Comparison of ENCODE assay signal across 8 mouse cellular contexts in the genomic region with DNA sequence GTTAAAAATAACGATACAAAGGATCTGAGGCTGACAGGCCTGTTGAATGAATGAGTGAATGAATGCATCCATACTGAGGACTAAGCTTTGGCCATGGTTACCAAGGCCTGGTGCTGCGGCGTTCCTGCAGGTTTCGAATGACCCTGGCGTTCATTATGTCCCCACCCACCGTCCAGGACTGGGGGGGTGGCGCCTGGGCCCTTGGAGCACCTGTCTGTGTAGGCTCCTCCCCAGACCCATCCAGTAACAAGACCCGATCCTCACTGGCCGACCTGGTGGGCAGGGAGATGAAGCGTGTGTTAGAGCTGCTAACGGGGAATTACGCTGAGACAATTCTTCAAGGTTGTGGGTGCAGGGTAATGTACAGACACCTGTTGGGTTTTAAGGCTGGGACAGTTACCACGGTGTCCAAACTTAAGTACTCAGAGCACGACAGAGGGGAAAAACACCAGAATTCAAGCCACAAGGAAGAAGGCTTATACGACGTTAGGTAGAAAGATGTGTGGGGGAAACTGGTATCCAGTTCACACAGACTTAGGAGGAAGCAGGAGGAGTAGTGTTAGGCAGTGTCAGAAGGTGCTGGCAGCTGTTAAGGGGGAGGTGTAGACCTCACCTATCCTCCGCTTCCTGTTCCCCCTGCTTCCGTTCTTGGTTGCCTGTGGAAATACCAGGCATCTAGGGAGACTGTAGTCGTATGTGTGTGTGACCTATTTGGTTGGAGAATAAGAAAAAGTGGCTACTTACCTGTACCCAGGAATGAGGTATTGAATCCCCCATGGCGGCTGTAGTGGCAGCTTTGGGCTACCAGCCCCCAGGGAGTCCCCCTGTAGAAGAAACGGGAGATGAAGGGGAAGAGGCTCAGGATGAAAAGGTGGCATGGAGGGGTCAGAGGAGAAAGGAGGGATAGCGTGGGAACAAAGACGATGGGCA. TPM values are rescaled to one million over a fixed set of nuclear protein-coding genes. Genes with fewer than 3 reads are reported as not detected.
A peak's percentile ranks its signal among the peaks of the same experiment; 100 is the strongest.
DNase-seq lines count a peak whose midpoint lies in the region; ATAC-seq and TF ChIP-seq lines count a peak whose summit lies in the region.

No protein-coding gene starts in this region.

- WGBS in heart, adult 2 months = 42% methylated on average over 23 of the region's 23 CpGs
- WGBS in kidney, postnatal 0 days = 37% methylated on average over 23 of the region's 23 CpGs

- peak; percentile 47 for ATAC-seq in erythroid progenitor cell, adult 5-6 weeks (replicated peaks; ENCODE audit: low FRiP score, poor library complexity, severe bottlenecking)
- peak; percentile 56 for ATAC-seq in kidney, postnatal 0 days (replicated peaks; ENCODE audit: low FRiP score, low read depth)

- no peak for DNase-seq in heart, adult 2 months
- DNase-seq in heart, adult 9 months (ENCODE audit: low spot score in 2 of 2) = no peak
- DNase-seq in ES-CJ7 (ENCODE audit: low read depth, low spot score) = peak; percentile 69
- DNase-seq in kidney, postnatal 0 days (ENCODE audit: low spot score) = no peak
- DNase-seq in gastrocnemius, postnatal 14 days = no peak
- DNase-seq in right cerebral cortex, postnatal 10 days (ENCODE audit: low spot score in 2 of 2) = no peak

- peak overlapping the region; percentile 95 for H3K4me3 ChIP-seq in heart, adult 2 months
- H3K4me3 ChIP-seq in kidney, postnatal 0 days (replicated peaks; ENCODE audit: low read depth, low read length) = 0 out of 2 replicates have a peak overlapping the region, but pooled peaks have one; percentile 88
- peak overlapping the region; percentile 30 for H3K4me3 ChIP-seq in myocyte

- no peak for TF ChIP-seq EP300 in heart, adult 2 months (IDR thresholded peaks at IDR 0.05; ENCODE audit: insufficient read depth, low read depth, low read length)

- peak overlapping the region; percentile 51 for H3K9ac ChIP-seq in heart, adult 2 months (ENCODE audit: low read depth, low read length)
- peak overlapping the region; percentile 38; the same call in 1 of the 2 replicates for H3K9ac ChIP-seq in kidney, postnatal 0 days (ENCODE audit: low read depth, low read length)

- H3K4me1 ChIP-seq in heart, adult 2 months (ENCODE audit: control insufficient read depth, insufficient read depth, low read length) = peaks cover 6% of the 10 kb centered on the region
- peaks cover 4% of the 10 kb centered on the region; the same call in 1 of the 2 replicates for H3K4me1 ChIP-seq in kidney, postnatal 0 days (replicated peaks; ENCODE audit: insufficient read depth, low read length)

- no peak for TF ChIP-seq CTCF in heart, adult 2 months (IDR thresholded peaks at IDR 0.05)
- TF ChIP-seq CTCF in kidney, postnatal 0 days (IDR thresholded peaks at IDR 0.05; ENCODE audit: low read depth) = no peak

- peak overlapping the region; percentile 76 for H3ac ChIP-seq in myocyte (ENCODE audit: control insufficient read depth, insufficient read length)

- TF ChIP-seq POLR2A in heart, adult 2 months (IDR thresholded peaks at IDR 0.05; ENCODE audit: insufficient read depth, low read depth, low read length) = no peak
- no peak for TF ChIP-seq POLR2A in myocyte (IDR thresholded peaks at IDR 0.05; ENCODE audit: insufficient read length, low read depth)

- no peaks in the 10 kb centered on the region for H3K79me2 ChIP-seq in heart, adult 2 months (replicated peaks; ENCODE audit: control insufficient read depth, insufficient read depth, low read length)
- peaks cover 5% of the 10 kb centered on the region for H3K79me2 ChIP-seq in myocyte (ENCODE audit: control insufficient read depth, insufficient read depth)

- peak overlapping the region; percentile 91; the same call in 1 of the 2 replicates for H3K4me2 ChIP-seq in kidney, postnatal 0 days (ENCODE audit: low read length)
- peak overlapping the region; percentile 83 for H3K4me2 ChIP-seq in myocyte (ENCODE audit: low read depth)

- no peaks in the 10 kb centered on the region for H3K36me3 ChIP-seq in heart, adult 2 months (ENCODE audit: control insufficient read depth, insufficient read depth, low read length)
- peaks cover 10% of the 10 kb centered on the region; the same call in 1 of the 2 replicates for H3K36me3 ChIP-seq in kidney, postnatal 0 days (ENCODE audit: insufficient read depth, low read length)
- H3K36me3 ChIP-seq in myocyte (ENCODE audit: control insufficient read depth, insufficient read depth) = no peaks in the 10 kb centered on the region

- H3K9me3 ChIP-seq in kidney, postnatal 0 days (replicated peaks; ENCODE audit: low read length) = no peaks in the 10 kb centered on the region

- H3K27me3 ChIP-seq in heart, adult 2 months (ENCODE audit: control insufficient read depth, insufficient read depth, low read length) = no peaks in the 10 kb centered on the region
- H3K27me3 ChIP-seq in kidney, postnatal 0 days (ENCODE audit: insufficient read depth, low read length) = no peaks in the 10 kb centered on the region
- H3K27me3 ChIP-seq in myocyte (ENCODE audit: control insufficient read depth, insufficient read depth, insufficient read length) = no peaks in the 10 kb centered on the region

- intact Hi-C loops in heart, adult 2 months (cut with DNase I) = loop anchor here (1.0 to 2.0 kb wide), 2 partner anchors 18 to 19 kb away; partner anchors contain the start of genes Mrps18b and Ppp1r10
- intact Hi-C loops in gastrocnemius, postnatal 14 days (cut with DNase I; ENCODE audit: low total_unique reads) = no loop called here

- H3K27ac ChIP-seq in heart, adult 2 months = peak overlapping the region; percentile 90
- 0 out of 2 replicates have a peak overlapping the region, but pooled peaks have one; percentile 3 for H3K27ac ChIP-seq in kidney, postnatal 0 days

TF ChIP-seq in myocyte, 11 proteins besides CTCF, POLR2A, EP300 and RAD21:
- TF ChIP-seq TCF12 (IDR thresholded peaks at IDR 0.05; ENCODE audit: insufficient read depth, poor library complexity, severe bottlenecking) = no peak
- no peak for TF ChIP-seq MYOD1 (IDR thresholded peaks at IDR 0.05; ENCODE audit: control insufficient read depth in 1 of 3, insufficient read length in 2 of 3, low read depth in 2 of 3)
- peak in 1 of 3 experiments; percentile 19 for TF ChIP-seq MYOG (IDR thresholded peaks at IDR 0.05; ENCODE audit: control insufficient read depth in 1 of 3, insufficient read depth in 1 of 3, insufficient read length in 2 of 3, low read depth in 2 of 3)

RNA-seq across cellular contexts. Expression of gene 2310061I04Rik, which starts 0.7 kb away (rescaled TPM):
- 100 to 1,000 TPM in 1 of 2 experiments, 10 to 100 TPM in 1; 99.4 to 116 TPM for total RNA-seq in heart, adult 2 months (2021)
- polyA plus RNA-seq in heart, adult 2 months (2012; rRNA removed) = 164 and 176 TPM in 2 replicates
- total RNA-seq in erythroid progenitor cell, adult 5-6 weeks (2015; ENCODE audit: low replicate concordance) = 37.7 and 68.5 TPM in 2 replicates
- total RNA-seq in erythroid progenitor cell, adult 5-6 weeks (2017; ENCODE audit: low replicate concordance) = 2.9 and 3.7 TPM in 2 replicates
- 36.6 and 39.1 TPM in 2 replicates for polyA plus RNA-seq in kidney, postnatal 0 days (2015; fragmentation: Nextera tagmentation; extraction: Ambion mirVana)
- polyA plus RNA-seq in myocyte (2012; fragmentation: generic; extraction: Trizol) = 33.7 TPM
- total RNA-seq in gastrocnemius, postnatal 14 days (2021) = 10 to 100 TPM; 55.3 to 65.1 TPM

RNA-seq across cellular contexts. Expression of gene Atat1, which starts 12.0 kb away (rescaled TPM):
- total RNA-seq in heart, adult 2 months (2021) = 1 to 10 TPM; 6.0 TPM
- 22.0 and 24.3 TPM in 2 replicates for polyA plus RNA-seq in heart, adult 2 months (2012; rRNA removed)
- 7.6 and 26.0 TPM in 2 replicates for total RNA-seq in erythroid progenitor cell, adult 5-6 weeks (2015; ENCODE audit: low replicate concordance)
- total RNA-seq in erythroid progenitor cell, adult 5-6 weeks (2017; ENCODE audit: low replicate concordance) = 3.0 and 4.0 TPM in 2 replicates
- polyA plus RNA-seq in kidney, postnatal 0 days (2015; fragmentation: Nextera tagmentation; extraction: Ambion mirVana) = 28.4 and 36.9 TPM in 2 replicates
- 23.1 TPM for polyA plus RNA-seq in myocyte (2012; fragmentation: generic; extraction: Trizol)
- 1 to 10 TPM; 3.5 to 4.3 TPM for total RNA-seq in gastrocnemius, postnatal 14 days (2021)

RNA-seq across cellular contexts. Expression of gene Mrps18b, which starts 18.3 kb away (rescaled TPM):
- 10 to 100 TPM; 50.9 to 56.2 TPM for total RNA-seq in heart, adult 2 months (2021)
- 76.0 and 99.7 TPM in 2 replicates for polyA plus RNA-seq in heart, adult 2 months (2012; rRNA removed)
- 16.9 and 18.0 TPM in 2 replicates for total RNA-seq in erythroid progenitor cell, adult 5-6 weeks (2015; ENCODE audit: low replicate concordance)
- total RNA-seq in erythroid progenitor cell, adult 5-6 weeks (2017; ENCODE audit: low replicate concordance) = 13.5 and 50.5 TPM in 2 replicates
- polyA plus RNA-seq in kidney, postnatal 0 days (2015; fragmentation: Nextera tagmentation; extraction: Ambion mirVana) = 88.4 and 94.7 TPM in 2 replicates
- 104 TPM for polyA plus RNA-seq in myocyte (2012; fragmentation: generic; extraction: Trizol)
- total RNA-seq in gastrocnemius, postnatal 14 days (2021) = 10 to 100 TPM; 51.6 to 51.9 TPM

RNA-seq across cellular contexts. Expression of gene Dhx16, which starts 18.3 kb away (rescaled TPM):
- 10 to 100 TPM; 19.3 to 20.3 TPM for total RNA-seq in heart, adult 2 months (2021)
- 27.7 and 38.0 TPM in 2 replicates for polyA plus RNA-seq in heart, adult 2 months (2012; rRNA removed)
- total RNA-seq in erythroid progenitor cell, adult 5-6 weeks (2015; ENCODE audit: low replicate concordance) = 139 and 201 TPM in 2 replicates
- total RNA-seq in erythroid progenitor cell, adult 5-6 weeks (2017; ENCODE audit: low replicate concordance) = 73.1 and 118 TPM in 2 replicates
- 29.2 and 33.3 TPM in 2 replicates for polyA plus RNA-seq in kidney, postnatal 0 days (2015; fragmentation: Nextera tagmentation; extraction: Ambion mirVana)
- polyA plus RNA-seq in myocyte (2012; fragmentation: generic; extraction: Trizol) = 29.4 TPM
- 10 to 100 TPM; 10.5 to 11.9 TPM for total RNA-seq in gastrocnemius, postnatal 14 days (2021)

RNA-seq across cellular contexts. Expression of gene Ppp1r10, which starts 18.3 kb away (rescaled TPM):
- 10 to 100 TPM; 26.4 to 40.9 TPM for total RNA-seq in heart, adult 2 months (2021)
- 18.1 and 18.7 TPM in 2 replicates for polyA plus RNA-seq in heart, adult 2 months (2012; rRNA removed)
- 53.7 and 90.1 TPM in 2 replicates for total RNA-seq in erythroid progenitor cell, adult 5-6 weeks (2015; ENCODE audit: low replicate concordance)
- 67.5 and 87.5 TPM in 2 replicates for total RNA-seq in erythroid progenitor cell, adult 5-6 weeks (2017; ENCODE audit: low replicate concordance)
- polyA plus RNA-seq in kidney, postnatal 0 days (2015; fragmentation: Nextera tagmentation; extraction: Ambion mirVana) = 28.8 and 29.7 TPM in 2 replicates
- polyA plus RNA-seq in myocyte (2012; fragmentation: generic; extraction: Trizol) = 32.9 TPM
- 10 to 100 TPM; 26.0 to 28.3 TPM for total RNA-seq in gastrocnemius, postnatal 14 days (2021)

Comparison
In these comparisons a context has a peak if more than half of its experiments do, and no peak if none do; other contexts are left out.
1. H3K4me3 ChIP-seq: peak in every context shown above with its lines; median percentile 95 in heart, adult 2 months; 88 in kidney, postnatal 0 days; 30 in myocyte.